Mouse (Mus musculus) megakaryocyte-erythroid progenitor cell, adult 5-6 weeks (primary cell): ENCODE measurements around the gene Olfr890. TPM values are rescaled to one million over a fixed set of nuclear protein-coding genes. Genes with fewer than 3 reads are reported as not detected.
"Not testable (repeated sequence)": the region's sequence is repeated elsewhere in the genome, so short reads cannot be mapped to it uniquely, and the experiment has no call there.

Source experiments
- ATAC-seq: replicated peaks from 2 replicates; pipeline ENCODE4 v1.8.0; 2016; ENCODE audit warnings: mild to moderate bottlenecking, inconsistent platforms; ENCODE audit not compliant: severe bottlenecking, poor library complexity, low FRiP score, low TSS enrichment
- total RNA-seq, 2 experiments: library from RNA; stranded (forward) in 1 of 2; stranded (reverse) in 1 of 2; fragments of 200-1000, 215-1000 nt in 1 of 2; fragments of >200 nt in 1 of 2; fragmentation: Nextera tagmentation in 1 of 2; gene quantifications; 2 replicates each; pipeline ENCODE4 v1.2.3; 2014 to 2017

Gene Olfr890
- total RNA-seq (2014; fragmentation: Nextera tagmentation) (not detected in 2 replicates), total RNA-seq (2017) (not detected in 2 replicates)

GRCm38 (mm10) chr9:38142217-38142616, at the start of gene Olfr890:
Gene Olfr890 (plus strand): TSS chr9:38142517.
- no peak for ATAC-seq

GRCm38 (mm10) chr9:38107828-38108227, 34.5 kb upstream of the Olfr890 start, which contains the start of gene Olfr888:
Gene Olfr888 (plus strand): TSS chr9:38108128.
- no peak for ATAC-seq

GRCm38 (mm10) chr9:38114898-38115297, 27.4 kb upstream of the Olfr890 start, which contains the start of gene Olfr889:
Gene Olfr889 (plus strand): TSS chr9:38115198.
- no peak for ATAC-seq

GRCm38 (mm10) chr9:38168341-38168740, 26.0 kb downstream of the Olfr890 start:
- ATAC-seq, result not testable (repeated sequence)

DNA sequence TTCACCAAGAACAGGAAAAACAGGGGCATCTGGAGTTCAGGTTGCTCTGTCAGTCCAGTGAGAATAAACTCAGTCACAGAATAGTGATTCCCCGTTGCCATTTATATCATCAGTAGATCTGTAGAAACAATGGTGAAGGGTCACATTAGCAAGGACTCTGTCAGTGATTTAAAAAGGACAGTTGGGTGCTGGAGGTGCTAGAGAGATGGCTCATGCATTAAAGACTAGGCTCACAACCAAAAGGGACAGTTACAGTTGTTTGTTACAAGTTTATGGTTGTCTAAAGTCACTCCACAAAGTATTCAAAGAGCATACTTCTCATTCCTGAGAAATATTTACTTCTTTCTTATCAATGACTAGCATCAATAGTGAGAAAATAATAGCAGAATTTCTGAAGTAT, 38.4 kb downstream of the Olfr890 start, which contains the start of gene Olfr891:
Gene Olfr891 (minus strand): TSS at position 101 of the 400 bp plus-strand sequence.
- no peak for ATAC-seq

Other genes with a start within 250 kb of the Olfr890 start
- not detected in 2 replicates for gene Olfr145, start 245.8 kb upstream of the Olfr890 start, total RNA-seq (2014; fragmentation: Nextera tagmentation)
- gene Olfr145, start 245.8 kb upstream of the Olfr890 start, total RNA-seq (2017), result not detected in 2 replicates
- not detected in 2 replicates for gene Olfr878, start 224.7 kb upstream of the Olfr890 start, total RNA-seq (2014; fragmentation: Nextera tagmentation)
- not detected in 2 replicates for gene Olfr878, start 224.7 kb upstream of the Olfr890 start, total RNA-seq (2017)
- gene Olfr881, start 150.7 kb upstream of the Olfr890 start, total RNA-seq (2014; fragmentation: Nextera tagmentation), result not detected in 2 replicates
- not detected in 2 replicates for gene Olfr881, start 150.7 kb upstream of the Olfr890 start, total RNA-seq (2017)
- gene Olfr883, start 116.7 kb upstream of the Olfr890 start, total RNA-seq (2014; fragmentation: Nextera tagmentation), result not detected in 2 replicates
- not detected in 2 replicates for gene Olfr883, start 116.7 kb upstream of the Olfr890 start, total RNA-seq (2017)
- not detected in 2 replicates for gene Olfr884, start 96.0 kb upstream of the Olfr890 start, total RNA-seq (2014; fragmentation: Nextera tagmentation)
- not detected in 2 replicates for gene Olfr884, start 96.0 kb upstream of the Olfr890 start, total RNA-seq (2017)
- not detected in 2 replicates for gene Olfr885, start 81.2 kb upstream of the Olfr890 start, total RNA-seq (2014; fragmentation: Nextera tagmentation)
- not detected in 2 replicates for gene Olfr885, start 81.2 kb upstream of the Olfr890 start, total RNA-seq (2017)
- not detected in 2 replicates for gene Olfr887, start 58.4 kb upstream of the Olfr890 start, total RNA-seq (2014; fragmentation: Nextera tagmentation)
- not detected in 2 replicates for gene Olfr887, start 58.4 kb upstream of the Olfr890 start, total RNA-seq (2017)
- gene Olfr888, start 34.4 kb upstream of the Olfr890 start, total RNA-seq (2014; fragmentation: Nextera tagmentation), result not detected in 2 replicates
- not detected in 2 replicates for gene Olfr888, start 34.4 kb upstream of the Olfr890 start, total RNA-seq (2017)
- gene Olfr889, start 27.3 kb upstream of the Olfr890 start, total RNA-seq (2014; fragmentation: Nextera tagmentation), result 0.13 and 0.15 TPM in 2 replicates
- not detected in 2 replicates for gene Olfr889, start 27.3 kb upstream of the Olfr890 start, total RNA-seq (2017)
- not detected in 2 replicates for gene Olfr891, start 38.3 kb downstream of the Olfr890 start, total RNA-seq (2014; fragmentation: Nextera tagmentation)
- gene Olfr891, start 38.3 kb downstream of the Olfr890 start, total RNA-seq (2017), result not detected in 2 replicates
- gene Olfr893, start 65.8 kb downstream of the Olfr890 start, total RNA-seq (2014; fragmentation: Nextera tagmentation), result not detected in 2 replicates
- not detected in 2 replicates for gene Olfr893, start 65.8 kb downstream of the Olfr890 start, total RNA-seq (2017)
- gene Olfr894, start 75.5 kb downstream of the Olfr890 start, total RNA-seq (2014; fragmentation: Nextera tagmentation), result not detected in 2 replicates
- not detected in 2 replicates for gene Olfr894, start 75.5 kb downstream of the Olfr890 start, total RNA-seq (2017)
- not detected in 2 replicates for gene Olfr143, start 110.3 kb downstream of the Olfr890 start, total RNA-seq (2014; fragmentation: Nextera tagmentation)
- gene Olfr143, start 110.3 kb downstream of the Olfr890 start, total RNA-seq (2017), result not detected in 2 replicates
- gene Olfr895, start 125.3 kb downstream of the Olfr890 start, total RNA-seq (2014; fragmentation: Nextera tagmentation), result not detected in 2 replicates
- not detected in 2 replicates for gene Olfr895, start 125.3 kb downstream of the Olfr890 start, total RNA-seq (2017)
- not detected in 2 replicates for gene Olfr896-ps1, start 148.6 kb downstream of the Olfr890 start, total RNA-seq (2014; fragmentation: Nextera tagmentation)
- gene Olfr896-ps1, start 148.6 kb downstream of the Olfr890 start, total RNA-seq (2017), result not detected in 2 replicates
- not detected in 2 replicates for gene Olfr25, start 186.5 kb downstream of the Olfr890 start, total RNA-seq (2014; fragmentation: Nextera tagmentation)
- not detected in 2 replicates for gene Olfr25, start 186.5 kb downstream of the Olfr890 start, total RNA-seq (2017)
- not detected in 2 replicates for gene Olfr898, start 205.9 kb downstream of the Olfr890 start, total RNA-seq (2014; fragmentation: Nextera tagmentation)
- gene Olfr898, start 205.9 kb downstream of the Olfr890 start, total RNA-seq (2017), result not detected in 2 replicates
- not detected in 2 replicates for gene Olfr250, start 224.4 kb downstream of the Olfr890 start, total RNA-seq (2014; fragmentation: Nextera tagmentation)
- not detected in 2 replicates for gene Olfr250, start 224.4 kb downstream of the Olfr890 start, total RNA-seq (2017)
- not detected in 2 replicates for gene Olfr251, start 234.6 kb downstream of the Olfr890 start, total RNA-seq (2014; fragmentation: Nextera tagmentation)
- gene Olfr251, start 234.6 kb downstream of the Olfr890 start, total RNA-seq (2017), result not detected in 2 replicates